Mouse (Mus musculus) mesoderm, embryonic 11.5 days (tissue): ENCODE measurements around the gene Clec12b.
A peak's percentile ranks its signal among the peaks of the same experiment; 100 is the strongest.
"Not testable (repeated sequence)": the region's sequence is repeated elsewhere in the genome, so short reads cannot be mapped to it uniquely, and the experiment has no call there.

Source experiments
- DNase-seq: peaks from one replicate; pipeline ENCODE4 v3.0.0-alpha.2; 2012; ENCODE audit warnings: low read depth, low spot score

The Clec12b gene

GRCm38 (mm10) chr6:129369374-129370132 lies 16.1 kb downstream of the Clec12b start:
- DNase-seq, result no peak

GRCm38 (mm10) chr6:129365959-129366359 lies 19.7 kb downstream of the Clec12b start:
- peak; percentile 72 for DNase-seq

- DNase-seq, result no peak
Measured at GRCm38 (mm10) chr6:129363942-129364341, 21.7 kb downstream of the Clec12b start.

GRCm38 (mm10) chr6:129359515-129359914 lies 26.2 kb downstream of the Clec12b start:
- DNase-seq, result no peak

- DNase-seq, result no peak
Measured at GRCm38 (mm10) chr6:129356430-129356829, 29.2 kb downstream of the Clec12b start.

GRCm38 (mm10) chr6:129355774-129356173 lies 29.9 kb downstream of the Clec12b start:
- no peak for DNase-seq

GRCm38 (mm10) chr6:129351091-129351490 lies 34.6 kb downstream of the Clec12b start:
- no peak for DNase-seq

GRCm38 (mm10) chr6:129349524-129350352 lies 35.9 kb downstream of the Clec12b start:
- DNase-seq, result no peak

GRCm38 (mm10) chr6:129344408-129344807 lies 41.3 kb downstream of the Clec12b start:
- DNase-seq, result no peak

GRCm38 (mm10) chr6:129342391-129342790 lies 43.3 kb downstream of the Clec12b start, which contains the start of gene Clec12a:
Gene Clec12a (plus strand): TSS chr6:129342691.
- DNase-seq, result not testable (repeated sequence)

GRCm38 (mm10) chr6:129337751-129338150 lies 47.9 kb downstream of the Clec12b start:
- no peak for DNase-seq

GRCm38 (mm10) chr6:129333674-129334078 lies 52.0 kb downstream of the Clec12b start:
- peak; percentile 47 for DNase-seq

- DNase-seq, result no peak
Measured at GRCm38 (mm10) chr6:129331610-129332009, 54.1 kb downstream of the Clec12b start, which contains the start of gene 4922502D21Rik. Gene 4922502D21Rik (minus strand): TSS chr6:129331796.

GRCm38 (mm10) chr6:129326568-129327150 lies 59.0 kb downstream of the Clec12b start:
- DNase-seq, result no peak

- DNase-seq, result no peak
Measured at GRCm38 (mm10) chr6:129326016-129326415, 59.7 kb downstream of the Clec12b start.
